Mouse (Mus musculus) G1E (cell line): ENCODE data around the gene Kank1. TPM values are rescaled to one million over a fixed set of nuclear protein-coding genes. Genes with fewer than 3 reads are reported as not detected.

Experiments used
- ATAC-seq: 2 replicates; pipeline ENCODE4 v1.8.0; 2016; ENCODE audit warnings: mild to moderate bottlenecking; ENCODE audit not compliant: insufficient number of reproducible peaks, poor library complexity, low FRiP score, severe bottlenecking; ENCODE audit errors: extremely low read depth
- DNase-seq: peaks from one replicate; pipeline ENCODE4 v3.0.0; 2012; ENCODE audit warnings: low spot score
- H3K27me3 ChIP-seq: 2 replicates; pipeline ENCODE4 v1.6.1; 2012; ENCODE audit warnings: mild to moderate bottlenecking, low read length, inconsistent platforms; ENCODE audit not compliant: insufficient read depth
- H3K36me3 ChIP-seq: replicated peaks from 2 replicates; pipeline ENCODE3; 2012; ENCODE audit warnings: mild to moderate bottlenecking, inconsistent platforms
- H3K4me1 ChIP-seq: 2 replicates; pipeline ENCODE4 v1.6.1; 2012; ENCODE audit warnings: low read depth, low read length, inconsistent platforms, mixed read lengths; ENCODE audit not compliant: insufficient read depth
- H3K4me3 ChIP-seq: 2 replicates; pipeline ENCODE4 v1.5.1; 2012; ENCODE audit warnings: low read depth, mild to moderate bottlenecking, inconsistent platforms, low read length, moderate library complexity, mixed read lengths
- H3K9me3 ChIP-seq: replicated peaks from 2 replicates; pipeline ENCODE4 v1.6.1; 2012; ENCODE audit warnings: inconsistent platforms
- CTCF ChIP-seq: IDR thresholded peaks from 2 replicates; pipeline ENCODE4 v1.5.1; 2012; ENCODE audit warnings: low read depth, low read length, inconsistent platforms, mixed read lengths
- GATA1 ChIP-seq: IDR thresholded peaks from 2 replicates; pipeline ENCODE4 v1.6.1; 2012; ENCODE audit warnings: borderline replicate concordance, low read length, inconsistent platforms, mixed read lengths
- GATA2 ChIP-seq: IDR thresholded peaks from 2 replicates; pipeline ENCODE4 v1.6.1; 2012; ENCODE audit warnings: low read depth, low read length, inconsistent platforms, borderline replicate concordance
- POLR2AphosphoS5 ChIP-seq: IDR thresholded peaks from 2 replicates; pipeline ENCODE4 v1.6.1; 2012; ENCODE audit warnings: low read depth, low read length, inconsistent platforms; ENCODE audit not compliant: insufficient replicate concordance
- TAL1 ChIP-seq: conservative IDR thresholded peaks from 2 replicates; pipeline ENCODE4 v1.6.1; 2012; ENCODE audit warnings: low read depth, low read length, inconsistent platforms, mixed read lengths
- polyA plus RNA-seq: library from polyadenylated mRNA; stranded (reverse); fragments of >175 nt; gene quantifications from 2 replicates; pipeline ENCODE4 v1.2.3, GENCODE M21; 2012
- total RNA-seq, 2 experiments: library from RNA; stranded (forward) in 1 of 2; stranded (reverse) in 1 of 2; fragments of 200-1000 nt in 1 of 2; fragments of >200 nt in 1 of 2; fragmentation: Nextera tagmentation in 1 of 2; gene quantifications; 2 replicates each; pipeline ENCODE4 v1.2.3; 2014 to 2017

Kank1 gene
- total and polyA plus RNA-seq, 3 experiments: 0.22 TPM; not detected in 2

DNA sequence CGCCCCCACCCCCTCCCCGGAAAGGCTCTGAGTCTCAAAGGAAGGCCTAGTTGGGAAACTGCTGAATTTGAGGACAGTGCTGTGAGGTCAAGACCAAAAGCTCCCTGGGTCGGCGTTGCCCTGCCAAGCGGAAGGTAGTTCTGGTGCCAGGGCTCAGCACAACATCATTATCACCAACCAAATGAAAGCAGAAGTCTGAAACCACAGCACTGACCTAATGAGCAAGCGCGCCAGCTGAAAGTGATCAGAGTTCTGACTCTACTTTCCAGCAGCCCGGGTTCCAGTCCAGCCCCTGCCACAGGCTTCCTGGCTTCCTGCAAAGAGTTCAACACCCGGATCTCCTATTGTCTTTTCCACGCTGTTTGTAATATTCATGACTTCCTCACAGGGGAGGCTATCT is 4.7 kb upstream of the Kank1 start:
- no peak for TF ChIP-seq POLR2AphosphoS5
- no peak for TF ChIP-seq GATA2
- no peak for TF ChIP-seq CTCF
- no peak for TF ChIP-seq GATA1
- no peak for TF ChIP-seq TAL1
- Histone ChIP-seq H3K27me3 (no peaks in the 10 kb centered on the region), H3K9me3 (peaks cover 28% of the 10 kb centered on the region), H3K4me1 (no peaks in the 10 kb centered on the region), H3K4me3 (no peak overlapping the region), H3K36me3 (no peaks in the 10 kb centered on the region)
- ATAC-seq (no peak), DNase-seq (no peak)

DNA sequence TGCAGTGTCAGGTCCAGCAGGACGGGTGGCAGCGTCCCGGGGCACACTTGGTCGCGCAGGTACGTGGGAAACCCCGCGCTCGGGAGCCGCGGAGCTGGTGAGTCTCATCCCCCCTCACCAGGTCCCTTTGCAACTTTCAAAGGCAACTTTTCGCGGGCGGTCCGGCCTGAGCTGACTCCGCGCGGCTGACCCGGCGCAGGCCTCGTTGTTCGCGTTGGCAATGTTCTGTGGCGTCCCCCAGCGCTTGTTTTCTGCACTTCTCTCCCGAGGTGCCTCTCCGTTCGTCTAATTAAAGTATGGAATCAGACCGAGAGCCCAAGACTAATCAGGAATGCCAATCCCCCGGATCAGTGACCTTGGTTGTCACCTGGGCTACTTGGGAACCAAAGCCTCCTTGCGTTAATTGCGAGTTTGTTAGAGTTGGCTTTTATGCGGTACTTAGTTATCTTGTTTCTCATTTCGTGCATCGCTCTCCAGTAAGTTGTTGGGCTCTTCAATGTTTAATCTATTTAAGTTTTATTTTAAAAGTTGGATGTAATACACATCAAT is 791 bp downstream of the Kank1 start:
- TF ChIP-seq GATA2 (no peak), TAL1 (no peak)
- H3K9me3 ChIP-seq: peaks cover 47% of the 10 kb centered on the region
- no peaks in the 10 kb centered on the region; the same call in 1 of the 2 replicates for H3K27me3 ChIP-seq
- H3K36me3 ChIP-seq: no peaks in the 10 kb centered on the region
- ATAC-seq: no peak
- no peaks in the 10 kb centered on the region for H3K4me1 ChIP-seq
- no peak overlapping the region; the same call in 1 of the 2 replicates for H3K4me3 ChIP-seq
- DNase-seq: no peak

- DNase-seq (no peak), ATAC-seq (no peak; the same call in 1 of the 2 replicates)
- TF ChIP-seq GATA2 (no peak), GATA1 (no peak), POLR2AphosphoS5 (no peak), CTCF (no peak), TAL1 (no peak)
- peaks cover 53% of the 10 kb centered on the region for H3K9me3 ChIP-seq
- no peaks in the 10 kb centered on the region; the same call in 1 of the 2 replicates for H3K27me3 ChIP-seq
- no peaks in the 10 kb centered on the region for H3K4me1 ChIP-seq
- H3K4me3 ChIP-seq: no peak overlapping the region
- H3K36me3 ChIP-seq: no peaks in the 10 kb centered on the region
Observed at GRCm38 (mm10) chr19:25238121-25238520, 1.3 kb downstream of the Kank1 start.

- Histone ChIP-seq H3K4me1 (no peaks in the 10 kb centered on the region), H3K4me3 (no peak overlapping the region), H3K27me3 (no peaks in the 10 kb centered on the region), H3K36me3 (no peaks in the 10 kb centered on the region), H3K9me3 (peaks cover 60% of the 10 kb centered on the region)
- TF ChIP-seq POLR2AphosphoS5: no peak
- no peak for TF ChIP-seq CTCF
- TF ChIP-seq TAL1: no peak
- TF ChIP-seq GATA2: no peak
- no peak for TF ChIP-seq GATA1
- DNase-seq (no peak), ATAC-seq (no peak)
Observed at GRCm38 (mm10) chr19:25243566-25243965, 6.8 kb downstream of the Kank1 start.

- H3K9me3 ChIP-seq: peaks cover 59% of the 10 kb centered on the region
- no peak overlapping the region for H3K4me3 ChIP-seq
- H3K27me3 ChIP-seq: no peaks in the 10 kb centered on the region
- TF ChIP-seq GATA2 (no peak), GATA1 (no peak), CTCF (no peak), TAL1 (no peak), POLR2AphosphoS5 (no peak)
- no peaks in the 10 kb centered on the region for H3K36me3 ChIP-seq
- H3K4me1 ChIP-seq: no peaks in the 10 kb centered on the region
- DNase-seq: no peak
- ATAC-seq: no peak
Observed at GRCm38 (mm10) chr19:25246062-25246461, 9.3 kb downstream of the Kank1 start.

DNA sequence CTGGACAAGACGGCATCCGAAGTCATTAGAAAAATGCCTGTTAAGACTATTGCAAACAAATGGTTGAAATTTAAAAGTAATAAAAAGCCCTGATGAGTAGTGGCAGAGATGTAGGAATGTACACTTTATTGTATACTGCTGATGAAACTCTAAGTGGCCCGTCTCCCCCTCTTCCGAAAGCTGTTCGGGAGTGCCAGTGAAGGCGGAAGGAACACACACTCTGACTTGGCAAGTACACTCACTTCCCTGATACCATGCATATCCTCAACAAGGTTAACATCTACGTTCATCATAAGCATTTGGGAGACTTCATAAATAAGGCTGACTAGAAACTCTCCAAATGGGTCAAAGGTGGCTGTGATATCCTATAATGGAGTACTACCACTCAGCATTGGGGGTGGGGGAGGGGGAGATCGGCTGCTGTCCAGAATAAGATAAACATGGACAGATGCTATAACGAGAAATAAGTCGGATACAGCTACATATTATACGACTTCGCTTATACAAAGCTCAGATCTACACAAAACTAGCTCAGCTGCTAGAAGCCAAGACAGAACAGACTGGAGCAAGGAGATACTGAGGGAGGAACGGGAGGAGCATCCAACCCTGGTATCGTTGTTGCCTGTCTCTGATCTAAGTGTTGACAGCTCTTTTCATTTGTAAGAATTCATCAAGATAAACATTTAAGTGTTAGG is 11.2 kb downstream of the Kank1 start:
- no peak for TF ChIP-seq CTCF
- no peak for TF ChIP-seq GATA1
- TF ChIP-seq POLR2AphosphoS5: no peak
- no peak for TF ChIP-seq GATA2
- TF ChIP-seq TAL1: no peak

More for the DNA sequence above, 11.2 kb downstream of the Kank1 start:
- DNase-seq: no peak
- Histone ChIP-seq H3K36me3 (no peaks in the 10 kb centered on the region), H3K4me1 (no peaks in the 10 kb centered on the region), H3K9me3 (peaks cover 56% of the 10 kb centered on the region), H3K4me3 (no peak overlapping the region), H3K27me3 (no peaks in the 10 kb centered on the region)
- no peak for ATAC-seq
